Mouse (Mus musculus): ENCODE data around the gene Foxn1.

Gene Foxn1

GRCm38 (mm10) chr11:78399680-78400079, 13.3 kb upstream of the Foxn1 start:
- DNase-seq = peak; percentile 74

GRCm38 (mm10) chr11:78398212-78398611, 11.9 kb upstream of the Foxn1 start:
- DNase-seq = no peak

- DNase-seq = peak; percentile 68
Measured at GRCm38 (mm10) chr11:78397397-78397796, 11.0 kb upstream of the Foxn1 start.

- DNase-seq = no peak
Measured at GRCm38 (mm10) chr11:78396950-78397349, 10.6 kb upstream of the Foxn1 start.

- DNase-seq = no peak
Measured at GRCm38 (mm10) chr11:78392728-78393127, 6.4 kb upstream of the Foxn1 start.

GRCm38 (mm10) chr11:78385776-78386175, 582 bp downstream of the Foxn1 start:
- no peak for DNase-seq

GRCm38 (mm10) chr11:78382701-78383100, 3.7 kb downstream of the Foxn1 start:
- DNase-seq = no peak

- DNase-seq = no peak
Measured at GRCm38 (mm10) chr11:78382286-78382685, 4.1 kb downstream of the Foxn1 start.

GRCm38 (mm10) chr11:78380996-78381395, 5.4 kb downstream of the Foxn1 start:
- no peak for DNase-seq

GRCm38 (mm10) chr11:78380351-78380750, 6.0 kb downstream of the Foxn1 start:
- no peak for DNase-seq

GRCm38 (mm10) chr11:78377549-78378159, 8.7 kb downstream of the Foxn1 start:
- DNase-seq = no peak

- no peak for DNase-seq
Measured at GRCm38 (mm10) chr11:78374147-78374546, 12.2 kb downstream of the Foxn1 start.

- DNase-seq = peak; percentile 42
Measured at GRCm38 (mm10) chr11:78372610-78373009, 13.7 kb downstream of the Foxn1 start.

GRCm38 (mm10) chr11:78372166-78372565, 14.2 kb downstream of the Foxn1 start:
- DNase-seq = no peak

GRCm38 (mm10) chr11:78371711-78372110, 14.6 kb downstream of the Foxn1 start:
- DNase-seq = no peak

- no peak for DNase-seq
Measured at GRCm38 (mm10) chr11:78370389-78370788, 16.0 kb downstream of the Foxn1 start.

GRCm38 (mm10) chr11:78367456-78368225, 18.7 kb downstream of the Foxn1 start:
- DNase-seq = no peak

- no peak for DNase-seq
Measured at GRCm38 (mm10) chr11:78364103-78364502, 22.3 kb downstream of the Foxn1 start.

- no peak for DNase-seq
Measured at GRCm38 (mm10) chr11:78363309-78364007, 22.9 kb downstream of the Foxn1 start.

- DNase-seq = no peak
Measured at GRCm38 (mm10) chr11:78360789-78361131, 25.6 kb downstream of the Foxn1 start.

GRCm38 (mm10) chr11:78360125-78360788, 26.1 kb downstream of the Foxn1 start:
- peak; percentile 86 for DNase-seq

- DNase-seq = peak; percentile 54
Measured at GRCm38 (mm10) chr11:78358330-78359007, 27.9 kb downstream of the Foxn1 start.
